Mouse (Mus musculus): ENCODE results near the gene Gm28360. TPM values are rescaled to one million over a fixed set of nuclear protein-coding genes. Genes with fewer than 3 reads are reported as not detected.

Gene Gm28360
- not detected in 2 replicates for polyA plus RNA-seq (2012; rRNA removed)

DNA sequence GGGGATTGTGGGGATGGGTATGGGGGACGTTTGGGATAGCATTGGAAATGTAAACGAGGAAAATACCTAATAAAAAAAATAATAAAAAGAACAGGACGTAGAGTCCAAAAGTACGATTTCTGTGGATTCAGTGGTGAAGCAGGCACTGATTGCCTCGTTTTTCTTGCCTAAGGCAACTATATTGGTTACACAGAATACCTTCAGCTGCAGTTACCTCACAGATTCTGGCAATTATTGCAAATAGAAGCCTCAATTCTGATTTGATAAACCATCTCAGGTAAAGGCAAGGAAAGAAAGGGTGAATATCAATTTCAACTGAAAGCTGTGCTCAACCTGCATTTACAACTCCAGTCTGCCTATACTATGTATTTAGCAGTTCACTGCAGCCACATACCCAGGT is at the start of gene Gm28360:
Gm28360 (plus strand) TSS at position 301 of the 400 bp plus-strand sequence.

DNA sequence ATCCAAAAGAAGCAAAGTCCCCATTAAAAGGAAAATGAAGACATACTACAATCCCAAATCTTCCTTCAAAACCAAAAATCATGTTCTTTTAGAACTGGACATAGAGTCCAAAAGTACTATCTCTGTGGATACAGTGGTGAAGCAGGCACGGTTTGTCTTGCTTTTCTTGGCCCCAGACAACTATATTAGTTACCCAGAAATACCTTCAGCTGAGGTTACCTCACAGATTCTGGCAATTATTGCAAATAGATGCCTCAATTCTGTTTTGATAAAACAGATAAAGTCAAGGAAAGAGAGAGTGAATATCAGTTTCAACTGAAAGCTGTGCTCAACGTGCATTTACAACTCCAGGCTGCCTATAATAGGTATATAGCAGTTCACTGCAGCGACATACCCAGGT is 49.0 kb upstream of the Gm28360 start, which contains the start of gene B020011L13Rik:
B020011L13Rik (plus strand) TSS at position 301 of the 400 bp plus-strand sequence.

Other genes with a start within 250 kb of the Gm28360 start
- not detected in 2 replicates for gene Gm28363, start 132.9 kb upstream of the Gm28360 start, polyA plus RNA-seq (2012; rRNA removed)
- gene B020011L13Rik, start 48.9 kb upstream of the Gm28360 start, polyA plus RNA-seq (2012; rRNA removed), result not detected in 2 replicates
- gene Gm28168, start 97.9 kb downstream of the Gm28360 start, polyA plus RNA-seq (2012; rRNA removed), result not detected in 2 replicates
- not detected in 2 replicates for gene Gm7145, start 135.9 kb downstream of the Gm28360 start, polyA plus RNA-seq (2012; rRNA removed)